Mouse (Mus musculus) intestine, embryonic 16.5 days (tissue): Measurements from ENCODE around the gene Xxylt1. TPM values are rescaled to one million over a fixed set of nuclear protein-coding genes. Genes with fewer than 3 reads are reported as not detected.

Experiments
- ATAC-seq: fragments of 200-750 bp; cut with Nextera tagmentation; 2 replicates; pipeline ENCODE4 v1.8.0; 2017; ENCODE audit warnings: moderate TSS enrichment, moderate library complexity
- H3K27ac ChIP-seq: fragments of 300-500 bp; sonication (generic); 2 replicates; pipeline ENCODE4 v1.5.1; 2014; ENCODE audit warnings: mild to moderate bottlenecking, low read length
- H3K27me3 ChIP-seq: fragments of 300-500 bp; sonication (generic); replicated peaks from 2 replicates; pipeline ENCODE4 v1.6.1; 2014; ENCODE audit warnings: low read length, control low read depth, mixed read lengths; ENCODE audit not compliant: control insufficient read depth, insufficient read depth
- H3K36me3 ChIP-seq: fragments of 300-500 bp; sonication (generic); 2 replicates; pipeline ENCODE4 v1.6.1; 2014; ENCODE audit warnings: low read length, control low read depth; ENCODE audit not compliant: control insufficient read depth, insufficient read depth
- H3K4me1 ChIP-seq: fragments of 300-500 bp; sonication (generic); 2 replicates; pipeline ENCODE4 v1.6.1; 2014; ENCODE audit warnings: low read length, control low read depth, mixed read lengths; ENCODE audit not compliant: control insufficient read depth, insufficient read depth
- H3K4me2 ChIP-seq: fragments of 300-500 bp; sonication (generic); 2 replicates; pipeline ENCODE4 v1.6.1; 2014; ENCODE audit warnings: low read depth, low read length, control low read depth
- H3K4me3 ChIP-seq: fragments of 300-500 bp; sonication (generic); 2 replicates; pipeline ENCODE4 v1.5.1; 2014; ENCODE audit warnings: mild to moderate bottlenecking, low read length
- H3K9ac ChIP-seq: fragments of 300-500 bp; sonication (generic); 2 replicates; pipeline ENCODE4 v1.6.1; 2014; ENCODE audit warnings: low read depth, low read length
- H3K9me3 ChIP-seq: fragments of 300-500 bp; sonication (generic); 2 replicates; pipeline ENCODE4 v1.6.1; 2016; ENCODE audit warnings: low read length, control low read depth; ENCODE audit not compliant: control insufficient read depth
- WGBS: fragments of 180-500 bp; shearing (Covaris S2); extraction: QIAGEN DNeasy Blood & Tissue Kit; methylation state at CpG from one replicate; pipeline ENCODE4 v1.1.7; 2014; 5-methylcytosine and 5-hydroxymethylcytosine counted together
- polyA plus RNA-seq: library from polyadenylated mRNA; unstranded; fragments of >200 nt; fragmentation: Nextera tagmentation; extraction: Ambion mirVana; gene quantifications from 2 replicates; pipeline ENCODE4 v1.2.1, GENCODE M21; 2015

Xxylt1 gene
- polyA plus RNA-seq, 1 experiment from 2014 or later, result 4.9 TPM

- Histone ChIP-seq H3K27ac (no peak overlapping the region), H3K4me3 (no peak overlapping the region), H3K9me3 (0 out of 2 replicates have a peak, but pooled peaks cover 5% of the 10 kb centered on the region), H3K27me3 (no peaks in the 10 kb centered on the region), H3K36me3 (no peaks in the 10 kb centered on the region), H3K4me1 (no peaks in the 10 kb centered on the region), H3K4me2 (no peak overlapping the region), H3K9ac (no peak overlapping the region)
- 91% methylated on average over 7 of the region's 7 CpGs for WGBS
- no peak for ATAC-seq
Observed at GRCm38 (mm10) chr16:30918866-30919265, 162.4 kb downstream of the Xxylt1 start.

- Histone ChIP-seq H3K9ac (no peak overlapping the region), H3K36me3 (no peaks in the 10 kb centered on the region), H3K4me2 (no peak overlapping the region), H3K27me3 (no peaks in the 10 kb centered on the region), H3K4me1 (no peaks in the 10 kb centered on the region), H3K4me3 (no peak overlapping the region), H3K9me3 (0 out of 2 replicates have a peak, but pooled peaks cover 5% of the 10 kb centered on the region), H3K27ac (no peak overlapping the region)
- no peak for ATAC-seq
- 75% methylated on average over 3 of the region's 3 CpGs for WGBS
Observed at GRCm38 (mm10) chr16:30916931-30917330, 164.3 kb downstream of the Xxylt1 start.

GRCm38 (mm10) chr16:30915611-30916220 is 165.5 kb downstream of the Xxylt1 start:
- Histone ChIP-seq H3K27ac (no peak overlapping the region), H3K4me1 (no peaks in the 10 kb centered on the region), H3K9me3 (0 out of 2 replicates have a peak, but pooled peaks cover 5% of the 10 kb centered on the region), H3K36me3 (no peaks in the 10 kb centered on the region), H3K4me3 (no peak overlapping the region), H3K4me2 (no peak overlapping the region), H3K27me3 (no peaks in the 10 kb centered on the region), H3K9ac (no peak overlapping the region)
- WGBS, result 91% methylated on average over 14 of the region's 14 CpGs
- no peak for ATAC-seq

Other genes with a start within 250 kb of the Xxylt1 start
- 14.7 and 17.7 TPM in 2 replicates for gene Acap2, start 119.8 kb upstream of the Xxylt1 start, polyA plus RNA-seq
- gene Ppp1r2, start 193.8 kb upstream of the Xxylt1 start, polyA plus RNA-seq, result 76.2 and 84.2 TPM in 2 replicates
- gene Apod, start 233.4 kb upstream of the Xxylt1 start, polyA plus RNA-seq, result 0.82 and 0.83 TPM in 2 replicates